8 mouse cellular contexts compared by ENCODE assay signal in genomic region chr4:155894311-155894881, GRCm38 (mm10). TPM values are rescaled to one million over a fixed set of nuclear protein-coding genes. Genes with fewer than 3 reads are reported as not detected.
DNase-seq lines count a peak whose midpoint lies in the region; ATAC-seq and TF ChIP-seq lines count a peak whose summit lies in the region.

No protein-coding gene starts in this region.

- TF ChIP-seq CTCF in cortical plate, adult 2 months (IDR thresholded peaks at IDR 0.05; ENCODE audit: extremely low read depth, insufficient read depth, low read length), result no peak
- TF ChIP-seq CTCF in intestine, postnatal 0 days (IDR thresholded peaks at IDR 0.05; ENCODE audit: low read depth), result peak; percentile 17; the same call in 1 of the 2 replicates

- peaks cover 8% of the 10 kb centered on the region for H3K4me1 ChIP-seq in cortical plate, adult 2 months (ENCODE audit: control insufficient read depth, insufficient read depth, low read length)
- peaks cover 7% of the 10 kb centered on the region; the same call in 1 of the 2 replicates for H3K4me1 ChIP-seq in intestine, postnatal 0 days (replicated peaks; ENCODE audit: control insufficient read depth, insufficient read depth, low read length)
- peaks cover 25% of the 10 kb centered on the region for H3K4me1 ChIP-seq in limb, embryonic 14.5 days (ENCODE audit: control insufficient read depth, insufficient read depth, low read length)
- H3K4me1 ChIP-seq in midbrain, embryonic 15.5 days, result peaks cover 43% of the 10 kb centered on the region

- peak overlapping the region; percentile 79 for H3K27ac ChIP-seq in cortical plate, adult 2 months (ENCODE audit: insufficient read depth, low read length)
- no peak overlapping the region for H3K27ac ChIP-seq in intestine, postnatal 0 days (ENCODE audit: low read depth, low read length)
- H3K27ac ChIP-seq in limb, embryonic 14.5 days (replicated peaks; ENCODE audit: low read depth, low read length), result no peak overlapping the region
- 0 out of 2 replicates have a peak overlapping the region, but pooled peaks have one; percentile 26 for H3K27ac ChIP-seq in midbrain, embryonic 15.5 days

- peak; percentile 43; the same call in 1 of the 2 replicates for TF ChIP-seq POLR2A in cortical plate, adult 2 months (IDR thresholded peaks at IDR 0.05; ENCODE audit: extremely low read depth, insufficient read depth, low read length)
- no peak for TF ChIP-seq POLR2A in limb, embryonic 14.5 days (IDR thresholded peaks at IDR 0.05; ENCODE audit: borderline replicate concordance, extremely low read depth, insufficient read depth, insufficient read length)

- no peak overlapping the region for H3K9ac ChIP-seq in intestine, postnatal 0 days (ENCODE audit: low read depth, low read length)
- H3K9ac ChIP-seq in limb, embryonic 14.5 days (ENCODE audit: low read depth, low read length, severe bottlenecking), result peak overlapping the region; percentile 29
- H3K9ac ChIP-seq in midbrain, embryonic 15.5 days, result peak overlapping the region; percentile 98; the same call in 1 of the 2 replicates

- peak; percentile 50 for ATAC-seq in granulocyte monocyte progenitor cell, adult 5-6 weeks (replicated peaks; ENCODE audit: poor library complexity, severe bottlenecking)
- ATAC-seq in intestine, postnatal 0 days, result no peak
- no peak for ATAC-seq in limb, embryonic 14.5 days (ENCODE audit: low FRiP score, low read depth)
- ATAC-seq in midbrain, embryonic 15.5 days (replicated peaks), result no peak

- peak; percentile 87 for DNase-seq in right cerebral cortex, adult 18-20 months
- no peak for DNase-seq in right cerebral cortex, postnatal 4 days
- peak; percentile 23 for DNase-seq in limb, embryonic 14.5 days (ENCODE audit: low spot score)
- DNase-seq in telencephalon, adult 2 months (ENCODE audit: low read depth, low spot score), result peak; percentile 62

- peak overlapping the region; percentile 40 for H3K4me2 ChIP-seq in intestine, postnatal 0 days (replicated peaks; ENCODE audit: low read depth)
- peak overlapping the region; percentile 15; the same call in 1 of the 2 replicates for H3K4me2 ChIP-seq in limb, embryonic 14.5 days (replicated peaks; ENCODE audit: low read depth, low read length, severe bottlenecking)
- peak overlapping the region; percentile 97 for H3K4me2 ChIP-seq in midbrain, embryonic 15.5 days

- H3K9me3 ChIP-seq in intestine, postnatal 0 days (ENCODE audit: control insufficient read depth), result no peaks in the 10 kb centered on the region
- no peaks in the 10 kb centered on the region for H3K9me3 ChIP-seq in limb, embryonic 14.5 days (ENCODE audit: control insufficient read depth, low read length)
- no peaks in the 10 kb centered on the region for H3K9me3 ChIP-seq in midbrain, embryonic 15.5 days

- 27% methylated on average over 8 of the region's 8 CpGs for WGBS in intestine, postnatal 0 days
- WGBS in limb, embryonic 14.5 days, result 20% methylated on average over 8 of the region's 8 CpGs
- WGBS in midbrain, embryonic 15.5 days, result 40% methylated on average over 8 of the region's 8 CpGs

- H3K36me3 ChIP-seq in intestine, postnatal 0 days (ENCODE audit: control insufficient read depth, insufficient read depth), result peaks cover 28% of the 10 kb centered on the region
- peaks cover 22% of the 10 kb centered on the region for H3K36me3 ChIP-seq in limb, embryonic 14.5 days (ENCODE audit: control insufficient read depth, insufficient read depth, low read length)
- H3K36me3 ChIP-seq in midbrain, embryonic 15.5 days (replicated peaks), result peaks cover 20% of the 10 kb centered on the region

- H3K4me3 ChIP-seq in cortical plate, adult 2 months (ENCODE audit: insufficient read depth, low read length), result peak overlapping the region; percentile 99
- H3K4me3 ChIP-seq in intestine, postnatal 0 days (ENCODE audit: low read depth, low read length), result no peak overlapping the region
- no peak overlapping the region for H3K4me3 ChIP-seq in limb, embryonic 14.5 days (replicated peaks; ENCODE audit: low read length)
- peak overlapping the region; percentile 98 for H3K4me3 ChIP-seq in midbrain, embryonic 15.5 days

- no peaks in the 10 kb centered on the region for H3K27me3 ChIP-seq in intestine, postnatal 0 days (replicated peaks; ENCODE audit: control insufficient read depth, insufficient read depth, low read length)
- H3K27me3 ChIP-seq in limb, embryonic 14.5 days (ENCODE audit: control insufficient read depth, insufficient read depth, low read length), result no peaks in the 10 kb centered on the region
- no peaks in the 10 kb centered on the region for H3K27me3 ChIP-seq in midbrain, embryonic 15.5 days (replicated peaks)

RNA-seq across cellular contexts. Expression of gene Acap3, which starts 2.8 kb away (rescaled TPM):
- 136 and 142 TPM in 2 replicates for polyA plus RNA-seq in cortical plate, adult 2 months (2012; rRNA removed)
- total RNA-seq in granulocyte monocyte progenitor cell, adult 5-6 weeks (2014; fragmentation: Nextera tagmentation), result 10.7 and 23.1 TPM in 2 replicates
- total RNA-seq in granulocyte monocyte progenitor cell, adult 5-6 weeks (2017), result 6.0 and 6.1 TPM in 2 replicates
- 4.4 TPM in 2 replicates for polyA plus RNA-seq in intestine, postnatal 0 days (2015; fragmentation: Nextera tagmentation; extraction: Ambion mirVana)
- 33.8 and 41.6 TPM in 2 replicates for polyA plus RNA-seq in limb, embryonic 14.5 days (2012; rRNA removed)
- polyA plus RNA-seq in limb, embryonic 14.5 days (2014; fragmentation: Nextera tagmentation; extraction: Ambion mirVana), result 19.8 and 22.6 TPM in 2 replicates
- 88.3 and 89.8 TPM in 2 replicates for polyA plus RNA-seq in midbrain, embryonic 15.5 days (2015; fragmentation: Nextera tagmentation; extraction: Ambion mirVana)

RNA-seq across cellular contexts. Expression of gene Pusl1, which starts 2.8 kb away (rescaled TPM):
- 90.6 and 94.2 TPM in 2 replicates for polyA plus RNA-seq in cortical plate, adult 2 months (2012; rRNA removed)
- total RNA-seq in granulocyte monocyte progenitor cell, adult 5-6 weeks (2014; fragmentation: Nextera tagmentation), result 21.2 and 29.3 TPM in 2 replicates
- 41.8 and 48.6 TPM in 2 replicates for total RNA-seq in granulocyte monocyte progenitor cell, adult 5-6 weeks (2017)
- 23.6 and 23.8 TPM in 2 replicates for polyA plus RNA-seq in intestine, postnatal 0 days (2015; fragmentation: Nextera tagmentation; extraction: Ambion mirVana)
- polyA plus RNA-seq in limb, embryonic 14.5 days (2012; rRNA removed), result 95.7 and 125 TPM in 2 replicates
- 54.9 and 57.2 TPM in 2 replicates for polyA plus RNA-seq in limb, embryonic 14.5 days (2014; fragmentation: Nextera tagmentation; extraction: Ambion mirVana)
- polyA plus RNA-seq in midbrain, embryonic 15.5 days (2015; fragmentation: Nextera tagmentation; extraction: Ambion mirVana), result 60.1 and 66.6 TPM in 2 replicates

RNA-seq across cellular contexts. Expression of gene Ints11, which starts 25.1 kb away (rescaled TPM):
- polyA plus RNA-seq in cortical plate, adult 2 months (2012; rRNA removed), result 39.4 and 42.5 TPM in 2 replicates
- total RNA-seq in granulocyte monocyte progenitor cell, adult 5-6 weeks (2014; fragmentation: Nextera tagmentation), result 49.0 and 64.7 TPM in 2 replicates
- total RNA-seq in granulocyte monocyte progenitor cell, adult 5-6 weeks (2017), result 34.7 and 37.9 TPM in 2 replicates
- polyA plus RNA-seq in intestine, postnatal 0 days (2015; fragmentation: Nextera tagmentation; extraction: Ambion mirVana), result 19.9 and 20.9 TPM in 2 replicates
- polyA plus RNA-seq in limb, embryonic 14.5 days (2012; rRNA removed), result 57.4 and 60.7 TPM in 2 replicates
- polyA plus RNA-seq in limb, embryonic 14.5 days (2014; fragmentation: Nextera tagmentation; extraction: Ambion mirVana), result 63.7 and 75.4 TPM in 2 replicates
- 80.6 and 83.6 TPM in 2 replicates for polyA plus RNA-seq in midbrain, embryonic 15.5 days (2015; fragmentation: Nextera tagmentation; extraction: Ambion mirVana)

RNA-seq across cellular contexts. Expression of gene Cptp, which starts 25.2 kb away (rescaled TPM):
- polyA plus RNA-seq in cortical plate, adult 2 months (2012; rRNA removed), result 19.7 and 21.9 TPM in 2 replicates
- total RNA-seq in granulocyte monocyte progenitor cell, adult 5-6 weeks (2014; fragmentation: Nextera tagmentation), result 9.4 and 16.7 TPM in 2 replicates
- total RNA-seq in granulocyte monocyte progenitor cell, adult 5-6 weeks (2017), result 7.0 and 7.8 TPM in 2 replicates
- 17.4 and 19.2 TPM in 2 replicates for polyA plus RNA-seq in intestine, postnatal 0 days (2015; fragmentation: Nextera tagmentation; extraction: Ambion mirVana)
- polyA plus RNA-seq in limb, embryonic 14.5 days (2012; rRNA removed), result 15.0 and 20.5 TPM in 2 replicates
- 16.3 and 19.2 TPM in 2 replicates for polyA plus RNA-seq in limb, embryonic 14.5 days (2014; fragmentation: Nextera tagmentation; extraction: Ambion mirVana)
- 28.1 and 29.1 TPM in 2 replicates for polyA plus RNA-seq in midbrain, embryonic 15.5 days (2015; fragmentation: Nextera tagmentation; extraction: Ambion mirVana)

RNA-seq across cellular contexts. Expression of gene Tas1r3, which starts 31.2 kb away (rescaled TPM):
- 0.17 and 0.23 TPM in 2 replicates for polyA plus RNA-seq in cortical plate, adult 2 months (2012; rRNA removed)
- 1.5 TPM in 1 of 2 replicates, not detected in the other for total RNA-seq in granulocyte monocyte progenitor cell, adult 5-6 weeks (2014; fragmentation: Nextera tagmentation)
- 0.30 and 0.93 TPM in 2 replicates for total RNA-seq in granulocyte monocyte progenitor cell, adult 5-6 weeks (2017)
- polyA plus RNA-seq in intestine, postnatal 0 days (2015; fragmentation: Nextera tagmentation; extraction: Ambion mirVana), result 0.16 and 0.22 TPM in 2 replicates
- polyA plus RNA-seq in limb, embryonic 14.5 days (2012; rRNA removed), result 0.31 and 0.51 TPM in 2 replicates
- 0.32 and 0.37 TPM in 2 replicates for polyA plus RNA-seq in limb, embryonic 14.5 days (2014; fragmentation: Nextera tagmentation; extraction: Ambion mirVana)
- 0.61 and 0.72 TPM in 2 replicates for polyA plus RNA-seq in midbrain, embryonic 15.5 days (2015; fragmentation: Nextera tagmentation; extraction: Ambion mirVana)

Comparison
In these comparisons a context has a peak if more than half of its experiments do, and no peak if none do; other contexts are left out.
1. H3K27ac ChIP-seq: peak in cortical plate, adult 2 months (single experiment) and midbrain, embryonic 15.5 days (single experiment); none in intestine, postnatal 0 days (single experiment) and limb, embryonic 14.5 days (single experiment).
2. H3K4me3 ChIP-seq: peak in cortical plate, adult 2 months (single experiment) and midbrain, embryonic 15.5 days (single experiment); none in intestine, postnatal 0 days (single experiment) and limb, embryonic 14.5 days (single experiment).
3. H3K4me2 ChIP-seq: peak in every context shown above with its lines; median percentile 97 in midbrain, embryonic 15.5 days; 40 in intestine, postnatal 0 days; 15 in limb, embryonic 14.5 days.